Mouse (Mus musculus) lung, postnatal 0 days (tissue): ENCODE measurements around the gene Fbp1. TPM values are rescaled to one million over a fixed set of nuclear protein-coding genes. Genes with fewer than 3 reads are reported as not detected.

Source experiments
- ATAC-seq: fragments of 200-750 bp; cut with Nextera tagmentation; 2 replicates; pipeline ENCODE4 v1.8.0; 2017; ENCODE audit warnings: moderate library complexity
- DNase-seq: peaks from one replicate; pipeline ENCODE4 v3.0.0-alpha.2; 2016; ENCODE audit warnings: low spot score
- H3K27ac ChIP-seq: fragments of 300-500 bp; sonication (generic); 2 replicates; pipeline ENCODE4 v1.5.1; 2014; ENCODE audit warnings: antibody characterized with exemption, mild to moderate bottlenecking, low read length, mixed read lengths
- H3K27me3 ChIP-seq: fragments of 300-500 bp; sonication (generic); replicated peaks from 2 replicates; pipeline ENCODE4 v1.6.1; 2014; ENCODE audit warnings: low read length, mixed read lengths; ENCODE audit not compliant: insufficient read depth
- H3K36me3 ChIP-seq: fragments of 300-500 bp; sonication (generic); 2 replicates; pipeline ENCODE4 v1.6.1; 2014; ENCODE audit warnings: low read length, mixed read lengths; ENCODE audit not compliant: insufficient read depth
- H3K4me1 ChIP-seq: fragments of 300-500 bp; sonication (generic); 2 replicates; pipeline ENCODE4 v1.6.1; 2014; ENCODE audit warnings: antibody characterized with exemption, low read depth, low read length, mixed read lengths; ENCODE audit not compliant: insufficient read depth
- H3K4me2 ChIP-seq: fragments of 300-500 bp; sonication (generic); replicated peaks from 2 replicates; pipeline ENCODE4 v1.6.1; 2014; ENCODE audit warnings: low read depth, mild to moderate bottlenecking, low read length, moderate library complexity, mixed read lengths
- H3K4me3 ChIP-seq: fragments of 300-500 bp; sonication (generic); 2 replicates; pipeline ENCODE4 v1.5.1; 2014; ENCODE audit warnings: low read depth, low read length
- H3K9ac ChIP-seq: fragments of 300-500 bp; sonication (generic); replicated peaks from 2 replicates; pipeline ENCODE4 v1.6.1; 2014; ENCODE audit warnings: low read depth, mild to moderate bottlenecking
- H3K9me3 ChIP-seq: fragments of 300-500 bp; sonication (generic); 2 replicates; pipeline ENCODE4 v1.6.1; 2016; ENCODE audit warnings: low read length, mixed read lengths
- CTCF ChIP-seq: IDR thresholded peaks from 2 replicates; pipeline ENCODE4 v1.5.1; 2016; ENCODE audit warnings: antibody characterized with exemption, mild to moderate bottlenecking
- EP300 ChIP-seq: IDR thresholded peaks from 2 replicates; pipeline ENCODE4 v1.6.1; 2016; ENCODE audit warnings: antibody characterized with exemption, mild to moderate bottlenecking, control low read depth
- WGBS: fragments of 180-500 bp; shearing (Covaris S2); extraction: QIAGEN DNeasy Blood & Tissue Kit; methylation state at CpG from one replicate; pipeline ENCODE4 v1.1.7; 2014; 5-methylcytosine and 5-hydroxymethylcytosine counted together
- polyA plus RNA-seq: library from polyadenylated mRNA; unstranded; fragments of >200 nt; fragmentation: Nextera tagmentation; extraction: Ambion mirVana; gene quantifications from 2 replicates; pipeline ENCODE4 v1.2.1, GENCODE M21; 2015

Gene Fbp1
- polyA plus RNA-seq, 1 experiment from 2014 or later: 2.4 TPM

DNA sequence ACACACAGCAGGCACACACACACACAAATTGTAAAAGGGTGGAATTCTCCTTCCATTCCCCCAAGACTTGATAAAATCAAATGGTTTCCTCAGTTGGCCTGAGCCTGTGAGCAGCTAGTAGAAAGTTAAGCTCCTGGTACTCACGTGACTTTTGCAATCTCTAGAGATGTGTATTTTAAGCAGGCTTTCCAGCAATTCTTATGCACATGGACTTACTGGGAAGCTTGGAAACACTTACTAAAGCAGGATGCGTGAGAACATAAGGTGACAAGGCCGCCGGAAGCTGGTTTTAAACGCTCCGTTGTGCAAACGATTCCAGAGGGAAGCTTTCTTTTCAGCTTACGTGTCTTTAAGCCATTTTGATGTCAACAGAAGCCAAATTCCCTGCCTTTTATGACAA, 35.1 kb upstream of the Fbp1 start:
- DNase-seq (peak; percentile 79), ATAC-seq (peak; percentile 52)
- Histone ChIP-seq H3K9me3 (no peaks in the 10 kb centered on the region), H3K4me3 (no peak overlapping the region), H3K4me1 (no peaks in the 10 kb centered on the region), H3K27ac (no peak overlapping the region), H3K9ac (no peak overlapping the region), H3K36me3 (no peaks in the 10 kb centered on the region), H3K27me3 (no peaks in the 10 kb centered on the region), H3K4me2 (no peak overlapping the region)
- 50% methylated on average over 8 of the region's 8 CpGs for WGBS
- no peak for TF ChIP-seq CTCF
- TF ChIP-seq EP300: peak; percentile 43; the same call in 1 of the 2 replicates

DNA sequence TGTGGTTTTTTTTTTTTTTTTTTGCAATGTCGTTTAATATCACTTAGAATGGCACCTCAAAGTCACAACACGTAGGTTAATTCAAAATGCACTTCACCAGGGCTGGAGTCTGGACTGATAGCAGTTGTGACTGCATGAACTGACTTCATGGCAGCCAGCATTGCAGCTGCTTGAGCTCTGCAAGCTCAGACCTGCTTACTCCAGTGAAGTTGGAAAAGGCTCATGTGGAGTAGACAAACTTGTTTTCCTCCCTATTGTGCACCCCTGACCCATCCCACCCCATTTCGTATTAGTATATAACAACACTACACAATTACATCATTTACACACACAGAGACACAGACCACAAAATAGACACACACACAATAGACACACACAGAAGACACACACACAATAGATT, 34.6 kb upstream of the Fbp1 start:
- Histone ChIP-seq H3K4me2 (no peak overlapping the region), H3K27me3 (no peaks in the 10 kb centered on the region), H3K36me3 (no peaks in the 10 kb centered on the region), H3K4me1 (no peaks in the 10 kb centered on the region), H3K9ac (no peak overlapping the region), H3K9me3 (no peaks in the 10 kb centered on the region), H3K4me3 (no peak overlapping the region), H3K27ac (no peak overlapping the region)
- 67% methylated on average over 3 of the region's 3 CpGs for WGBS
- no peak for TF ChIP-seq CTCF
- TF ChIP-seq EP300: no peak
- no peak for DNase-seq
- ATAC-seq: no peak

DNA sequence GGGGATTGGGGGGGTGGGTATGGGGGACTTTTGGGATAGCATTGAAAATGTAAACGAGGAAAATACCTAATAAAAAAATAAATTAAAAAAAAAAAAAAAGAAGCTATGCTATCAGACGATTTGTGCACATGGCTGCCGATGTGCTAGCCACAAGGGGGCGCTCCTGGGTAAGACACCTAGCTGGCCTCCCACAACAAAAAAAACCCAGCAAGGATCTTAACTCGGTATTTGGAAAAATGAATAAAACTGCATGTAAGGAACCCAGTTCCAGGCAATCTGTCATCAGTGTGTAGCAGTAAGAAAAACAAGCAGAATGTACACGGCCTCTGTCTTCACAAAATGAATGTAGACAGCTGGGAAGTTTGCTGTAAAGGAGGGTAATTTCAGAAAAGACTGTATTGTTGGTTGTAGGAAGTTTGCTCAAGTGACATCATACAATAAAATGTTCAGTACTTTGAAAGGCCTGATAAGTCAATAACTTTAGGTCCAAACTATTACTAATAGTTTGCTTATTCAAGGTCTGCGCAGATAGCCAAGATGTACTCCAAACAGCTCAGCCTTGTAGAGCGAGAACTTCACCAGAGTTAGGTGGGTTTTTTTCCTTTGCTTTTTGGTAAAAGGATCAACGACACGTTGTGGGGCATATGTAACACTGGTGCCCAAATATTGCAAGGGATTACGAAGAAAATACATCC, 31.7 kb upstream of the Fbp1 start:
- no peak overlapping the region for H3K27ac ChIP-seq
- H3K36me3 ChIP-seq: no peaks in the 10 kb centered on the region
- TF ChIP-seq CTCF (peak; percentile 78), EP300 (0 out of 2 replicates have a peak, but pooled peaks have one; percentile 33)
- H3K4me2 ChIP-seq: no peak overlapping the region
- no peaks in the 10 kb centered on the region for H3K4me1 ChIP-seq
- DNase-seq (peak; percentile 89), ATAC-seq (peak; percentile 34; the same call in 1 of the 2 replicates)
- H3K9ac ChIP-seq: no peak overlapping the region
- no peaks in the 10 kb centered on the region for H3K9me3 ChIP-seq
- no peak overlapping the region for H3K4me3 ChIP-seq
- H3K27me3 ChIP-seq: no peaks in the 10 kb centered on the region
- WGBS: 31% methylated on average over 11 of the region's 11 CpGs

DNA sequence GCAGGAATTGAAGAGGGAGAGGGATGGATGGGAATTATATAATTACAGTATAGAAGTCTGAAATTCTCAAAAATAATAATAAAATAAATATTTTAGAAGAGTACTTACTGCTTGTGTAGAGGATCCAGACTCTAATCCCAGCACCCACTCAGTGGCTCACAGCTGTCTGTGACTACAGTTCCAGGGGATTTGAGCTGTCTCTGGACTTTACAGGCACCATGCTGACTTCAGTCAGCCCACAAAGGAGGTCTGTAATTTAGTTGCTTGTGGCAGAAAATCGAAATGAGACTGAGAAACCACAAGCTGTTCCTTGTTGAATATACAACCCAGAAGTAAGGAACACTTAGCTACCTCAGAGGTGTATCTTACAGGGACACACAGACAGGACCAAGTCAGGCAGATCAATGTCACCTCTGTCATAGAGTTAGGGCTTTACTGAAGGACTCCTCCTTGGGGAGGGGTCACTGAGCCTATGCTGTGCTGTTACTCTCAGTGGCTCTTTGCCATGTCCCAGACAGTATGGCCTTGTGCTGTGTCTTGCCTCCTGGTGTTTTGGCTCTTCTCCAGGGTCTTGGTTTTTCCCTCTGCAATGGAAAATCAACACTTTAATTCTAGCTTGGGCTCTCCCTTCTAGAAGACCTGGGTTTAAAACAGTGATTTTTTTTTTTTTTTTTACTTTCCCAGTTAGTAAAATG, 29.5 kb upstream of the Fbp1 start:
- Histone ChIP-seq H3K4me1 (no peaks in the 10 kb centered on the region), H3K4me2 (no peak overlapping the region), H3K9me3 (no peaks in the 10 kb centered on the region), H3K27ac (no peak overlapping the region), H3K4me3 (no peak overlapping the region), H3K27me3 (no peaks in the 10 kb centered on the region), H3K36me3 (no peaks in the 10 kb centered on the region), H3K9ac (no peak overlapping the region)
- TF ChIP-seq EP300: no peak
- TF ChIP-seq CTCF: no peak
- ATAC-seq (no peak), DNase-seq (peak; percentile 34)
- WGBS: 50% methylated on average over 1 of the region's 1 CpGs

GRCm38 (mm10) chr13:62916675-62917074, 28.6 kb upstream of the Fbp1 start:
- TF ChIP-seq CTCF: no peak
- TF ChIP-seq EP300: no peak
- Histone ChIP-seq H3K4me1 (no peaks in the 10 kb centered on the region), H3K9ac (no peak overlapping the region), H3K4me3 (no peak overlapping the region), H3K9me3 (no peaks in the 10 kb centered on the region), H3K36me3 (no peaks in the 10 kb centered on the region), H3K27me3 (no peaks in the 10 kb centered on the region), H3K4me2 (no peak overlapping the region), H3K27ac (no peak overlapping the region)
- ATAC-seq (peak; percentile 57), DNase-seq (peak; percentile 46)
- WGBS: 18% methylated on average over 4 of the region's 4 CpGs

GRCm38 (mm10) chr13:62911575-62911974, 23.5 kb upstream of the Fbp1 start:
- Histone ChIP-seq H3K4me3 (no peak overlapping the region), H3K9me3 (no peaks in the 10 kb centered on the region), H3K36me3 (no peaks in the 10 kb centered on the region), H3K27ac (no peak overlapping the region), H3K4me2 (no peak overlapping the region), H3K27me3 (no peaks in the 10 kb centered on the region), H3K4me1 (no peaks in the 10 kb centered on the region), H3K9ac (no peak overlapping the region)
- DNase-seq: no peak
- ATAC-seq: no peak
- WGBS: 84% methylated on average over 5 of the region's 5 CpGs
- TF ChIP-seq CTCF: no peak
- no peak for TF ChIP-seq EP300
